Comparison of ENCODE assay signal across 10 mouse cellular contexts in the genomic region with DNA sequence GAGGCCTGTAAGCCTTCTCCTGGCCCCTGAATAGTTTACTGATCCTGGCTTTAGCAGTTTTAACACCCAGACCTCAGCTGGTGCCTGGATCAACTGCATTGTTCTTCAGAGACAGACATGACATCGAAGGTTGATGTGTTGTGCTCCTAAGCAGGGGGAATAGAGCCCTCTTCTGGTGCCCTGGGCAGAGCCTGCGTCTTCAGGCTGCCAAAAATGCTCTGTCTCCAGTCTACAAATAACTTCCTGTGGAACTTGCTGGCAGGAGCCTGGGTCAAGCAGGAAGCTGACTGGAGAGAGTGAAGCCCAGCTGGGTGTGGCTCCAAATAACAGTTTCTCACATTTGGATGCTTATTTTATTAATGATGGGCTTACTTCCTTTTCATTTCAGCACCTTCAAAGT. TPM values are rescaled to one million over a fixed set of nuclear protein-coding genes. Genes with fewer than 3 reads are reported as not detected.
DNase-seq lines count a peak whose midpoint lies in the region; ATAC-seq and TF ChIP-seq lines count a peak whose summit lies in the region.
"Had no signal": no experiment of that assay in that cellular context is flagged by ENCODE, and none has a peak within 500 bp of the region (broad histone marks: within the 10 kb centered on the region; RNA-seq: fewer than 3 reads in every experiment).

No protein-coding gene starts in this region.

- H3K9me3 ChIP-seq in forebrain, embryonic 16.5 days (ENCODE audit: control insufficient read depth, low read length), result no peaks in the 10 kb centered on the region
- H3K9me3 ChIP-seq in midbrain, embryonic 10.5 days (replicated peaks), result no peaks in the 10 kb centered on the region
- H3K9me3 ChIP-seq: limb, embryonic 13.5 days; stomach, embryonic 15.5 days had no signal

- POLR2A ChIA-PET in Patski (lab: Charles Lee), result no interaction called here

- no peaks in the 10 kb centered on the region for H3K4me1 ChIP-seq in forebrain, embryonic 16.5 days (replicated peaks; ENCODE audit: control insufficient read depth, insufficient read depth, low read length)
- H3K4me1 ChIP-seq in midbrain, embryonic 10.5 days, result peaks cover 8% of the 10 kb centered on the region
- H3K4me1 ChIP-seq: limb, embryonic 13.5 days; stomach, embryonic 15.5 days had no signal

- DNase-seq in layer of hippocampus, adult 11-12 months (ENCODE audit: low spot score), result peak; percentile 9
- no peak for DNase-seq in layer of hippocampus, adult 9-10 months (ENCODE audit: low spot score)
- no peak for DNase-seq in Patski (ENCODE audit: low read depth, low spot score)
- peak; percentile 52 for DNase-seq in gastrocnemius, adult 18-20 months (ENCODE audit: low spot score)
- DNase-seq in kidney, adult 9 months, result peak; percentile 60
- DNase-seq in midbrain, embryonic 10.5 days (ENCODE audit: low spot score), result no peak

- H3K36me3 ChIP-seq in forebrain, embryonic 16.5 days (ENCODE audit: control insufficient read depth, insufficient read depth), result no peaks in the 10 kb centered on the region
- H3K36me3 ChIP-seq in midbrain, embryonic 10.5 days, result no peaks in the 10 kb centered on the region
- H3K36me3 ChIP-seq: limb, embryonic 13.5 days; stomach, embryonic 15.5 days had no signal

- peak; percentile 64 for TF ChIP-seq CTCF in Patski (IDR thresholded peaks at IDR 0.05)

- no peak overlapping the region for H3K4me3 ChIP-seq in forebrain, embryonic 16.5 days (replicated peaks; ENCODE audit: low read length)
- no peak overlapping the region for H3K4me3 ChIP-seq in midbrain, embryonic 10.5 days
- H3K4me3 ChIP-seq: limb, embryonic 13.5 days; stomach, embryonic 15.5 days had no signal

- CTCF ChIA-PET in Patski (lab: Charles Lee), result interaction anchor here (1.0 to 3.2 kb wide), 7 partner anchors 11 to 114 kb away, joined by 3 to 8 read pairs (median 5); no protein-coding TSS in a partner anchor

- H3K9ac ChIP-seq in forebrain, embryonic 16.5 days (replicated peaks; ENCODE audit: low read depth, low read length), result no peak overlapping the region
- H3K9ac ChIP-seq: limb, embryonic 13.5 days; stomach, embryonic 15.5 days had no signal

- H3K4me2 ChIP-seq in forebrain, embryonic 16.5 days (ENCODE audit: low read length), result no peak overlapping the region
- H3K4me2 ChIP-seq: limb, embryonic 13.5 days; stomach, embryonic 15.5 days had no signal

- no peak overlapping the region for H3K27ac ChIP-seq in forebrain, embryonic 16.5 days (ENCODE audit: low read length)
- no peak overlapping the region for H3K27ac ChIP-seq in midbrain, embryonic 10.5 days (replicated peaks)
- H3K27ac ChIP-seq: limb, embryonic 13.5 days; stomach, embryonic 15.5 days had no signal

- ATAC-seq in Patski, result peak; percentile 19
- ATAC-seq in megakaryocyte-erythroid progenitor cell, adult 5-6 weeks (replicated peaks; ENCODE audit: low FRiP score, low TSS enrichment, poor library complexity, severe bottlenecking), result 0 out of 2 replicates have a peak, but pooled peaks have one; percentile 8
- ATAC-seq in forebrain, embryonic 16.5 days, result no peak

- in situ Hi-C loops in Patski (cut with MboI; ENCODE audit: low pct_unique_long_range_greater_than_20kb), result loop anchor here (5.0 kb wide), 1 partner anchor 36 kb away; a partner anchor contains a TSS

- 51% methylated on average over 2 of the region's 2 CpGs for WGBS in forebrain, embryonic 16.5 days
- WGBS in midbrain, embryonic 10.5 days, result 59% methylated on average over 2 of the region's 2 CpGs

- H3K27me3 ChIP-seq in Patski, result no peaks in the 10 kb centered on the region
- H3K27me3 ChIP-seq in forebrain, embryonic 16.5 days (replicated peaks; ENCODE audit: control insufficient read depth, insufficient read depth, low read length), result no peaks in the 10 kb centered on the region
- H3K27me3 ChIP-seq in midbrain, embryonic 10.5 days (ENCODE audit: low read depth, poor library complexity, severe bottlenecking), result no peaks in the 10 kb centered on the region
- H3K27me3 ChIP-seq: limb, embryonic 13.5 days; stomach, embryonic 15.5 days had no signal

RNA-seq across cellular contexts. Expression of a gene that starts 37.4 kb away (rescaled TPM):
- 459 TPM for polyA plus RNA-seq in Patski (2021)
- total RNA-seq in gastrocnemius, adult 18-20 months (2021), result 10 to 100 TPM; 18.9 to 33.7 TPM
- total RNA-seq in megakaryocyte-erythroid progenitor cell, adult 5-6 weeks (2014; fragmentation: Nextera tagmentation), result 98.9 and 111 TPM in 2 replicates
- 84.6 and 98.3 TPM in 2 replicates for total RNA-seq in megakaryocyte-erythroid progenitor cell, adult 5-6 weeks (2017)
- polyA plus RNA-seq in forebrain, embryonic 16.5 days (2015; fragmentation: Nextera tagmentation; extraction: Ambion mirVana), result 37.9 and 47.5 TPM in 2 replicates
- polyA plus RNA-seq in midbrain, embryonic 10.5 days (2016; fragmentation: Nextera tagmentation; extraction: Ambion mirVana), result 114 and 122 TPM in 2 replicates

Comparison
In these comparisons a context has a peak if more than half of its experiments do, and no peak if none do; other contexts are left out.
1. DNase-seq: peak in layer of hippocampus, adult 11-12 months (single experiment), gastrocnemius, adult 18-20 months (single experiment) and kidney, adult 9 months (single experiment); none in layer of hippocampus, adult 9-10 months (single experiment), Patski (single experiment) and midbrain, embryonic 10.5 days (single experiment).